Mouse (Mus musculus): ENCODE measurements around the gene Med15. TPM values are rescaled to one million over a fixed set of nuclear protein-coding genes. Genes with fewer than 3 reads are reported as not detected.

Med15 gene
- polyA plus RNA-seq, 1 experiment from 2014 or later, result 33.3 TPM

GRCm38 (mm10) chr16:17605684-17606083, 127.0 kb downstream of the Med15 start:
- no peak overlapping the region for H3K27ac ChIP-seq (replicated peaks)
- H3K9me3 ChIP-seq, result no peaks in the 10 kb centered on the region
- no peak overlapping the region for H3K4me2 ChIP-seq
- no peaks in the 10 kb centered on the region for H3K27me3 ChIP-seq (replicated peaks)
- 58% methylated on average over 5 of the region's 5 CpGs for WGBS
- H3K4me1 ChIP-seq, result 0 out of 2 replicates have a peak, but pooled peaks cover 3% of the 10 kb centered on the region
- H3K4me3 ChIP-seq, result no peak overlapping the region
- H3K9ac ChIP-seq, result no peak overlapping the region
- H3K36me3 ChIP-seq, result no peaks in the 10 kb centered on the region
- no peak for ATAC-seq (ENCODE audit: extremely low read depth, insufficient number of reproducible peaks, low FRiP score, low TSS enrichment)

GRCm38 (mm10) chr16:17604941-17605340, 127.8 kb downstream of the Med15 start:
- whole genome bisulfite sequencing, result 64% methylated on average over 4 of the region's 4 CpGs
- 0 out of 2 replicates have a peak, but pooled peaks cover 3% of the 10 kb centered on the region for H3K4me1 ChIP-seq
- ATAC-seq (ENCODE audit: extremely low read depth, insufficient number of reproducible peaks, low FRiP score, low TSS enrichment), result no peak
- no peak overlapping the region for H3K27ac ChIP-seq (replicated peaks)
- H3K9ac ChIP-seq, result no peak overlapping the region
- no peak overlapping the region for H3K4me3 ChIP-seq
- no peaks in the 10 kb centered on the region for H3K9me3 ChIP-seq
- no peaks in the 10 kb centered on the region for H3K36me3 ChIP-seq
- H3K4me2 ChIP-seq, result no peak overlapping the region
- H3K27me3 ChIP-seq (replicated peaks), result no peaks in the 10 kb centered on the region

Other genes starting within 250 kb of the Med15 start
- 0.88 and 1.0 TPM in 2 replicates for gene Aifm3, start 243.3 kb downstream of the Med15 start, polyA plus RNA-seq (2015; fragmentation: Nextera tagmentation; extraction: Ambion mirVana)
- gene Lztr1, start 224.2 kb downstream of the Med15 start, polyA plus RNA-seq (2015; fragmentation: Nextera tagmentation; extraction: Ambion mirVana), result 49.9 and 55.7 TPM in 2 replicates
- 31.7 and 35.4 TPM in 2 replicates for gene Thap7, start 201.8 kb downstream of the Med15 start, polyA plus RNA-seq (2015; fragmentation: Nextera tagmentation; extraction: Ambion mirVana)
- gene Lrrc74b, start 171.6 kb downstream of the Med15 start, polyA plus RNA-seq (2015; fragmentation: Nextera tagmentation; extraction: Ambion mirVana), result 0.19 TPM in 2 replicates
- gene P2rx6, start 171.0 kb downstream of the Med15 start, polyA plus RNA-seq (2015; fragmentation: Nextera tagmentation; extraction: Ambion mirVana), result 0.65 and 0.79 TPM in 2 replicates
- gene Slc7a4, start 149.7 kb downstream of the Med15 start, polyA plus RNA-seq (2015; fragmentation: Nextera tagmentation; extraction: Ambion mirVana), result 8.9 and 9.8 TPM in 2 replicates
- 23.8 and 24.7 TPM in 2 replicates for gene Smpd4, start 113.5 kb downstream of the Med15 start, polyA plus RNA-seq (2015; fragmentation: Nextera tagmentation; extraction: Ambion mirVana)
- 3.5 and 4.1 TPM in 2 replicates for gene Ccdc74a, start 86.4 kb downstream of the Med15 start, polyA plus RNA-seq (2015; fragmentation: Nextera tagmentation; extraction: Ambion mirVana)
- 40.6 and 43.9 TPM in 2 replicates for gene Klhl22, start 26.7 kb upstream of the Med15 start, polyA plus RNA-seq (2015; fragmentation: Nextera tagmentation; extraction: Ambion mirVana)
- 7.0 and 8.2 TPM in 2 replicates for gene Scarf2, start 64.4 kb upstream of the Med15 start, polyA plus RNA-seq (2015; fragmentation: Nextera tagmentation; extraction: Ambion mirVana)
- not detected in 2 replicates for gene B830017H08Rik, start 100.2 kb upstream of the Med15 start, polyA plus RNA-seq (2015; fragmentation: Nextera tagmentation; extraction: Ambion mirVana)
- 1.1 and 1.8 TPM in 2 replicates for gene Car15, start 105.5 kb upstream of the Med15 start, polyA plus RNA-seq (2015; fragmentation: Nextera tagmentation; extraction: Ambion mirVana)
- gene Gm20518, start 158.8 kb upstream of the Med15 start, polyA plus RNA-seq (2015; fragmentation: Nextera tagmentation; extraction: Ambion mirVana), result 0.12 and 0.14 TPM in 2 replicates
- 0.04 TPM in 2 replicates for gene Tssk1, start 161.3 kb upstream of the Med15 start, polyA plus RNA-seq (2015; fragmentation: Nextera tagmentation; extraction: Ambion mirVana)
- 47.8 and 48.4 TPM in 2 replicates for gene Dgcr2, start 165.7 kb upstream of the Med15 start, polyA plus RNA-seq (2015; fragmentation: Nextera tagmentation; extraction: Ambion mirVana)
- not detected in 2 replicates for gene Tssk2, start 165.7 kb upstream of the Med15 start, polyA plus RNA-seq (2015; fragmentation: Nextera tagmentation; extraction: Ambion mirVana)
- 27.5 and 29.8 TPM in 2 replicates for gene Ess2, start 178.5 kb upstream of the Med15 start, polyA plus RNA-seq (2015; fragmentation: Nextera tagmentation; extraction: Ambion mirVana)
- gene Gsc2, start 182.2 kb upstream of the Med15 start, polyA plus RNA-seq (2015; fragmentation: Nextera tagmentation; extraction: Ambion mirVana), result not detected in 2 replicates
- gene Slc25a1, start 195.3 kb upstream of the Med15 start, polyA plus RNA-seq (2015; fragmentation: Nextera tagmentation; extraction: Ambion mirVana), result 34.8 and 38.0 TPM in 2 replicates
- not detected in 2 replicates for gene Vpreb2, start 247.5 kb upstream of the Med15 start, polyA plus RNA-seq (2015; fragmentation: Nextera tagmentation; extraction: Ambion mirVana)

Data from heart, embryonic 13.5 days (tissue).